Mouse (Mus musculus): ENCODE results near the gene Syvn1.

- TF ChIP-seq POLR2A (IDR thresholded peaks at IDR 0.05; ENCODE audit: low read depth, low read length) (no peak), CTCF (IDR thresholded peaks at IDR 0.05; ENCODE audit: borderline replicate concordance, insufficient read depth, low read length) (no peak)
Measured at GRCm38 (mm10) chr19:6070571-6071250, 24.3 kb downstream of the Syvn1 start.
